In the genomic region with DNA sequence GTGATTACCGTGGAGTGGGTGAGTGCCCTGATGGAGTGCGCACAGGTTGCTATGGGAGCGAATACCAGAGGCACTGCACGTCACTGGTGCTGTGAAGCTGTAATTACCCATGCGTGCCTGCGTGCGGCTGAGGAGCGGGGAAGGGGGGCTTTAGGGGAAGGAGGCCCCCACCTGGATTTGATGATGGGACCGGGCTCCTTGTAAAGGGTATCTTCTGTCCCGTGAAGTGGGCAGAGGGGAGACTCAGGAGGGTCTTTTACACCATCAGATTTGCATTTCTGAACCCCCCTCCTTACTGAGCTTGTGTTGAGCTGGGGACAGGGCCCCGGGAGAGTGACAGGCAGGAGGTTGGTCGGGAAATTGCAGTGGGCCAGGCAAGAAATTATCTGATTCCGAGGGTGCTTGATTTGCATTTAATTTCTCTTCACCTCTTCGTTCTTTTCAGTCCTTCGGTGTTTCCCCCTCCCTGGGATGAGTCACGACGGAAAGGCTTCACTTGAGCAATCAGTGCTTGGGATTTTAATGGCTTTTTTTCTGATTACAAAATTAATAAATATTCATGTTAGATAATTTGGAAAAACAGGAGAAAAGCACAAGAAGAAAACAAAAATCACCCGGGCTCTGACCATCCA, we compare ENCODE assay signal across 8 mouse cellular contexts. TPM values are rescaled to one million over a fixed set of nuclear protein-coding genes. Genes with fewer than 3 reads are reported as not detected.
DNase-seq lines count a peak whose midpoint lies in the region; ATAC-seq and TF ChIP-seq lines count a peak whose summit lies in the region.

No protein-coding gene starts in this region.

- DNase-seq in heart, postnatal 0 days (ENCODE audit: low spot score) = peak; percentile 58
- no peak for DNase-seq in heart, adult 2 months
- peak; percentile 83 for DNase-seq in embryo, embryonic 10 days (ENCODE audit: low spot score)
- peak; percentile 66 to 68 for DNase-seq in left cerebral cortex, postnatal 10 days (ENCODE audit: extremely low spot score in 1 of 2, low spot score in 2 of 2)
- no peak for DNase-seq in spleen, adult 18-20 months
- no peak for DNase-seq in urinary bladder, postnatal 25 days (ENCODE audit: low spot score)

- no peak overlapping the region for H3K4me3 ChIP-seq in heart, postnatal 0 days (ENCODE audit: low read depth, low read length)
- H3K4me3 ChIP-seq in heart, adult 2 months = no peak overlapping the region
- peak overlapping the region; percentile 4 for H3K4me3 ChIP-seq in olfactory bulb, adult 2 months (ENCODE audit: insufficient read depth, low read depth, low read length)

- TF ChIP-seq EP300 in heart, postnatal 0 days (IDR thresholded peaks at IDR 0.05; ENCODE audit: low read depth) = no peak
- TF ChIP-seq EP300 in heart, adult 2 months (IDR thresholded peaks at IDR 0.05; ENCODE audit: insufficient read depth, low read depth, low read length) = no peak

- no peak overlapping the region for H3K27ac ChIP-seq in heart, postnatal 0 days (ENCODE audit: low read depth)
- H3K27ac ChIP-seq in heart, adult 2 months = no peak overlapping the region
- peak overlapping the region; percentile 36; the same call in 1 of the 2 replicates for H3K27ac ChIP-seq in olfactory bulb, adult 2 months (ENCODE audit: insufficient read depth, low read depth, low read length)

- H3K9me3 ChIP-seq in heart, postnatal 0 days (replicated peaks; ENCODE audit: control insufficient read depth, low read length) = no peaks in the 10 kb centered on the region

- ATAC-seq in heart, postnatal 0 days (ENCODE audit: insufficient read depth, low read depth) = peak; percentile 45; the same call in 1 of the 2 replicates
- peak; percentile 61 to 69 for ATAC-seq in hematopoietic stem cell, adult 5-6 weeks (replicated peaks in 1 of 2; ENCODE audit: insufficient read depth in 1 of 2, low FRiP score in 2 of 2, low TSS enrichment in 1 of 2, low read depth in 1 of 2, poor library complexity in 2 of 2, severe bottlenecking in 2 of 2)

- 33% methylated on average over 18 of the region's 18 CpGs for WGBS in heart, postnatal 0 days
- WGBS in heart, adult 2 months = 65% methylated on average over 18 of the region's 18 CpGs
- 12% methylated on average over 18 of the region's 18 CpGs for WGBS in olfactory bulb, adult 2 months

- no peaks in the 10 kb centered on the region for H3K79me2 ChIP-seq in heart, adult 2 months (replicated peaks; ENCODE audit: control insufficient read depth, insufficient read depth, low read length)

- no peaks in the 10 kb centered on the region for H3K36me3 ChIP-seq in heart, postnatal 0 days (replicated peaks; ENCODE audit: control insufficient read depth, insufficient read depth, low read length)
- H3K36me3 ChIP-seq in heart, adult 2 months (ENCODE audit: control insufficient read depth, insufficient read depth, low read length) = no peaks in the 10 kb centered on the region

- no peak for TF ChIP-seq POLR2A in heart, adult 2 months (IDR thresholded peaks at IDR 0.05; ENCODE audit: insufficient read depth, low read depth, low read length)
- TF ChIP-seq POLR2A in olfactory bulb, adult 2 months (IDR thresholded peaks at IDR 0.05; ENCODE audit: insufficient read depth, low read depth, low read length) = no peak

- H3K4me2 ChIP-seq in heart, postnatal 0 days (ENCODE audit: low read depth, low read length) = peak overlapping the region; percentile 20

- no peak; the same call in 1 of the 2 replicates for TF ChIP-seq CTCF in heart, postnatal 0 days (IDR thresholded peaks at IDR 0.05; ENCODE audit: low read depth)
- no peak for TF ChIP-seq CTCF in heart, adult 2 months (IDR thresholded peaks at IDR 0.05)
- no peak for TF ChIP-seq CTCF in olfactory bulb, adult 2 months (IDR thresholded peaks at IDR 0.05; ENCODE audit: insufficient read depth, low read depth, low read length)

- H3K27me3 ChIP-seq in heart, postnatal 0 days (ENCODE audit: control insufficient read depth, insufficient read depth, low read length) = no peaks in the 10 kb centered on the region
- no peaks in the 10 kb centered on the region for H3K27me3 ChIP-seq in heart, adult 2 months (ENCODE audit: control insufficient read depth, insufficient read depth, low read length)

- H3K4me1 ChIP-seq in heart, postnatal 0 days (ENCODE audit: control insufficient read depth, insufficient read depth) = peaks cover 43% of the 10 kb centered on the region
- H3K4me1 ChIP-seq in heart, adult 2 months (ENCODE audit: control insufficient read depth, insufficient read depth, low read length) = no peaks in the 10 kb centered on the region
- peaks cover 22% of the 10 kb centered on the region for H3K4me1 ChIP-seq in olfactory bulb, adult 2 months (ENCODE audit: control insufficient read depth, insufficient read depth, low read length)

- intact Hi-C loops in heart, adult 2 months (cut with DNase I) = no loop called here
- intact Hi-C loops in left cerebral cortex, postnatal 10 days (cut with DNase I) = no loop called here

- H3K9ac ChIP-seq in heart, postnatal 0 days (replicated peaks; ENCODE audit: low read depth, low read length) = 0 out of 2 replicates have a peak overlapping the region, but pooled peaks have one; percentile 7
- no peak overlapping the region for H3K9ac ChIP-seq in heart, adult 2 months (ENCODE audit: low read depth, low read length)

RNA-seq across cellular contexts. Expression of gene Cpa5, which starts 7.3 kb away (rescaled TPM):
- 0.46 and 1.6 TPM in 2 replicates for total RNA-seq in heart, postnatal 0 days (2014; rRNA removed; ENCODE audit: low replicate concordance)
- polyA plus RNA-seq in heart, postnatal 0 days (2015; fragmentation: Nextera tagmentation; extraction: Ambion mirVana) = 0.32 and 0.67 TPM in 2 replicates
- not detected for total RNA-seq in heart, adult 2 months (2021)
- polyA plus RNA-seq in heart, adult 2 months (2012; rRNA removed) = not detected in 2 replicates
- not detected in 2 replicates for total RNA-seq in hematopoietic stem cell, adult 5-6 weeks (2017)
- not detected for total RNA-seq in left cerebral cortex, postnatal 10 days (2021)
- polyA plus RNA-seq in olfactory bulb, adult 2 months (2012; ENCODE audit: insufficient read depth, insufficient read length, low replicate concordance, missing spikeins) = not detected in 2 replicates

RNA-seq across cellular contexts. Expression of gene Cpa1, which starts 20.9 kb away (rescaled TPM):
- total RNA-seq in heart, postnatal 0 days (2014; rRNA removed; ENCODE audit: low replicate concordance) = 11.5 and 16.8 TPM in 2 replicates
- polyA plus RNA-seq in heart, postnatal 0 days (2015; fragmentation: Nextera tagmentation; extraction: Ambion mirVana) = 4.4 and 6.2 TPM in 2 replicates
- under 1 TPM in 1 of 2 experiments, not detected in 1; 0.14 TPM for total RNA-seq in heart, adult 2 months (2021)
- polyA plus RNA-seq in heart, adult 2 months (2012; rRNA removed) = 0.21 and 0.44 TPM in 2 replicates
- not detected in 2 replicates for total RNA-seq in hematopoietic stem cell, adult 5-6 weeks (2017)
- not detected for total RNA-seq in left cerebral cortex, postnatal 10 days (2021)
- polyA plus RNA-seq in olfactory bulb, adult 2 months (2012; ENCODE audit: insufficient read depth, insufficient read length, low replicate concordance, missing spikeins) = not detected in 2 replicates

RNA-seq across cellular contexts. Expression of gene Cpa4, which starts 49.9 kb away (rescaled TPM):
- 0.23 TPM in 1 of 2 replicates, not detected in the other for total RNA-seq in heart, postnatal 0 days (2014; rRNA removed; ENCODE audit: low replicate concordance)
- 0.30 and 0.46 TPM in 2 replicates for polyA plus RNA-seq in heart, postnatal 0 days (2015; fragmentation: Nextera tagmentation; extraction: Ambion mirVana)
- total RNA-seq in heart, adult 2 months (2021) = not detected
- not detected in 2 replicates for polyA plus RNA-seq in heart, adult 2 months (2012; rRNA removed)
- total RNA-seq in hematopoietic stem cell, adult 5-6 weeks (2017) = not detected in 2 replicates
- under 1 TPM; 0.15 to 0.16 TPM for total RNA-seq in left cerebral cortex, postnatal 10 days (2021)
- not detected in 2 replicates for polyA plus RNA-seq in olfactory bulb, adult 2 months (2012; ENCODE audit: insufficient read depth, insufficient read length, low replicate concordance, missing spikeins)

Comparison
In these comparisons a context has a peak if more than half of its experiments do, and no peak if none do; other contexts are left out.
1. DNase-seq: peak in heart, postnatal 0 days (single experiment), embryo, embryonic 10 days (single experiment) and left cerebral cortex, postnatal 10 days (2 of 2); none in heart, adult 2 months (0 of 2), spleen, adult 18-20 months (0 of 2) and urinary bladder, postnatal 25 days (single experiment).
2. RNA of gene Cpa1, which starts 20.9 kb away (total RNA-seq): 11.5 to 16.8 TPM in heart, postnatal 0 days; not detected in left cerebral cortex, postnatal 10 days, 0.14 TPM in heart, adult 2 months and not detected in hematopoietic stem cell, adult 5-6 weeks; every median in the first group is over 10 times any median in the second.